Mouse (Mus musculus) bone marrow macrophage, adult 2 months (primary cell): ENCODE measurements around the gene Tmsb10.

ENCODE experiments used
- CTCF ChIP-seq: IDR thresholded peaks from 2 replicates; pipeline ENCODE4 v1.5.1; 2012; ENCODE audit warnings: low read depth, mild to moderate bottlenecking, low read length, moderate library complexity
- POLR2A ChIP-seq: IDR thresholded peaks from 2 replicates; pipeline ENCODE4 v1.6.1; 2012; ENCODE audit warnings: mild to moderate bottlenecking, low read depth, low read length, borderline replicate concordance

DNA sequence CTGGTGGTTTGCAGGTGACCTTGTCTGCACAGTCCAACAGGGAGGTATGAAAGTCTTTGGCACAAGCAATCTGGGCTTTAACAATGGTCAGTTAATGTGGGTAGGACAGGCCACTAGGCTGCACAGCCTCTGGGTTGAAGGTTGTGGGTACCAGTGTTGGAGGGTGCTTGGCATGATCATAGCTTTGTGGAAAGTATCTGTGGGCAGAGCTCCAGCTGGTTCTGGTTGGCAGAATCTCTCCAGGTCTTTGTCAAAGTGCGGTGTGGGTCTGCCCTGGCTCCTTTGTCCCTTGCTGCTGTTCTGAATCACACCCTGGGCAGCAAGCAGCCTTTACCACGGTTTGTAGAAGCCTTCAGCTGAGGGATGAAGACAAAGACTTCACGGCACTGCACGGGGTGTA is 24.0 kb upstream of the Tmsb10 start:
- TF ChIP-seq POLR2A (no peak), CTCF (no peak)
